Mouse (Mus musculus) brain, embryonic 14.5 days (tissue): ENCODE results near the gene Josd1.

Experiments
- CTCF ChIP-seq: fragments of 200-500 bp; IDR thresholded peaks from 2 replicates; pipeline ENCODE4 v1.5.1; 2012; ENCODE audit warnings: inconsistent platforms, mild to moderate bottlenecking, moderate library complexity, borderline replicate concordance; ENCODE audit not compliant: insufficient read depth, insufficient read length; ENCODE audit errors: extremely low read depth
- POLR2A ChIP-seq: fragments of 200-500 bp; IDR thresholded peaks from 2 replicates; pipeline ENCODE4 v1.6.1; 2012; ENCODE audit warnings: mild to moderate bottlenecking, inconsistent platforms, borderline replicate concordance; ENCODE audit not compliant: poor library complexity, insufficient read depth, insufficient read length, severe bottlenecking; ENCODE audit errors: extremely low read depth

DNA sequence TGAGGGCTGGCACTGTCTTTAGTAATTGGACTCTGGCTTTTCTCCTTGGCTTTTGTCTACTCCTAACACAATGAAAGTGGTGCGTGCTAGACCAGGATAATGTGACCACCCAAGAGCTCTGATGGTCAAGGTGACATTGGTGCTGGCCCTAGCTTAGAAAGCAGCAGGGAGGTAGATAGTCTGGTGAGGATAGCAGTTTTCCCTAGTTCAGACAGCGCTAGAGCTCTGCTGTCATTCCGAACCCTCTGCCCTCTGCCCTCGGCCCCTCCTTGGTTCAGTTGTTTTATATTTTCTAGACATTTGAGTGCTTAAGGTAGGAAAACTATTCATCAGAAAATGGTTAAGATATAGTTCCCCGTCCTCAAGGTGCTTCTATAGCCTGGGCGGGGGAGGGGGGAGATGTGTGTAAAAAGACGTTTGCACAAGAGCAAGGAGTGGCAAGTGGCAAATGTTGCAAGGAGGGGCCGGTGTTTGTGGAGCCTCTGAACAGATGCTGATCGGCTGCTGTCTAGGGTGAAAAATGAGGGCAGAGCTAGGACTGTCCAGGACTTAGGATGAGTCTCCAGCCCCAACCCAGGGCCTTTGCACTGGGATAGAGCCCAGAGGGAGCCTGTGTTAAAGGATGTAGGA lies 10.0 kb upstream of the Josd1 start:
- no peak for TF ChIP-seq POLR2A
- TF ChIP-seq CTCF: no peak
